Mouse (Mus musculus): ENCODE results near the gene Ptov1. TPM values are rescaled to one million over a fixed set of nuclear protein-coding genes. Genes with fewer than 3 reads are reported as not detected.
A peak's percentile ranks its signal among the peaks of the same experiment; 100 is the strongest.

Gene Ptov1
- polyA plus RNA-seq, 1 experiment, result 90.1 TPM

GRCm38 (mm10) chr7:44862434-44862833 lies 7.2 kb downstream of the Ptov1 start:
- Histone ChIP-seq H3K4me3 (ENCODE audit: insufficient read depth, low read length) (no peak overlapping the region), H3K27ac (ENCODE audit: insufficient read depth, low read depth, low read length) (no peak overlapping the region), H3K4me1 (ENCODE audit: control insufficient read depth, insufficient read depth, low read length) (peaks cover 31% of the 10 kb centered on the region)
- no peak for TF ChIP-seq POLR2A (IDR thresholded peaks at IDR 0.05; ENCODE audit: borderline replicate concordance, low read depth, low read length)
- TF ChIP-seq CTCF (IDR thresholded peaks at IDR 0.05; ENCODE audit: low read depth, low read length), result no peak

DNA sequence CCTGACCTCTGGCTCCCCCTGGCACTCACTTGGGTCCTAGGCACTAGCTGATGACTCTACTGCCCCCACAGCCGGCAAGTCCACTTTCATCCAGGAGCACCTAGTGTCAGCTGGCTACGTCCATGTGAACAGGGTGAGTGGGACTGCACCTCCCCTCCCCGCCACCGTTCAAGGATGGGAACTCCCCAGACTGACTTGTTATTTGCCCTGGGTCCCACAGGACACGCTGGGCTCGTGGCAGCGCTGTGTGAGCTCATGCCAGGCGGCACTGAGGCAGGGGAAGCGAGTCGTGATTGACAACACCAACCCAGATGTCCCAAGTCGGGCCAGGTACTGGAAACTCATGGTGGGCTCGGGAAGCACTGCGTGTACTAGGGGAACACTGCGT lies 8.2 kb downstream of the Ptov1 start:
- Histone ChIP-seq H3K4me3 (ENCODE audit: insufficient read depth, low read length) (no peak overlapping the region), H3K4me1 (ENCODE audit: control insufficient read depth, insufficient read depth, low read length) (peaks cover 22% of the 10 kb centered on the region), H3K27ac (ENCODE audit: insufficient read depth, low read depth, low read length) (no peak overlapping the region)
- no peak for TF ChIP-seq POLR2A (IDR thresholded peaks at IDR 0.05; ENCODE audit: borderline replicate concordance, low read depth, low read length)

GRCm38 (mm10) chr7:44860576-44861428 lies 8.8 kb downstream of the Ptov1 start:
- TF ChIP-seq POLR2A (IDR thresholded peaks at IDR 0.05; ENCODE audit: borderline replicate concordance, low read depth, low read length), result no peak
- TF ChIP-seq CTCF (IDR thresholded peaks at IDR 0.05; ENCODE audit: low read depth, low read length), result peak; percentile 70
- no peak overlapping the region for H3K27ac ChIP-seq (ENCODE audit: insufficient read depth, low read depth, low read length)
- H3K4me1 ChIP-seq (ENCODE audit: control insufficient read depth, insufficient read depth, low read length), result peaks cover 19% of the 10 kb centered on the region
- no peak overlapping the region for H3K4me3 ChIP-seq (ENCODE audit: insufficient read depth, low read length)

- Histone ChIP-seq H3K27ac (ENCODE audit: insufficient read depth, low read depth, low read length) (no peak overlapping the region), H3K4me3 (ENCODE audit: insufficient read depth, low read length) (no peak overlapping the region), H3K4me1 (ENCODE audit: control insufficient read depth, insufficient read depth, low read length) (peaks cover 19% of the 10 kb centered on the region)
- TF ChIP-seq POLR2A (IDR thresholded peaks at IDR 0.05; ENCODE audit: borderline replicate concordance, low read depth, low read length), result no peak
- TF ChIP-seq CTCF (IDR thresholded peaks at IDR 0.05; ENCODE audit: low read depth, low read length), result no peak
These were observed 9.7 kb downstream of the Ptov1 start for GRCm38 (mm10) chr7:44859896-44860295.

- Histone ChIP-seq H3K4me3 (ENCODE audit: insufficient read depth, low read length) (peak overlapping the region; percentile 96), H3K4me1 (ENCODE audit: control insufficient read depth, insufficient read depth, low read length) (peaks cover 29% of the 10 kb centered on the region), H3K27ac (ENCODE audit: insufficient read depth, low read depth, low read length) (no peak overlapping the region)
- TF ChIP-seq POLR2A (IDR thresholded peaks at IDR 0.05; ENCODE audit: borderline replicate concordance, low read depth, low read length), result no peak
- TF ChIP-seq CTCF (IDR thresholded peaks at IDR 0.05; ENCODE audit: low read depth, low read length), result no peak
These were observed 11.7 kb downstream of the Ptov1 start for GRCm38 (mm10) chr7:44857905-44858304.

DNA sequence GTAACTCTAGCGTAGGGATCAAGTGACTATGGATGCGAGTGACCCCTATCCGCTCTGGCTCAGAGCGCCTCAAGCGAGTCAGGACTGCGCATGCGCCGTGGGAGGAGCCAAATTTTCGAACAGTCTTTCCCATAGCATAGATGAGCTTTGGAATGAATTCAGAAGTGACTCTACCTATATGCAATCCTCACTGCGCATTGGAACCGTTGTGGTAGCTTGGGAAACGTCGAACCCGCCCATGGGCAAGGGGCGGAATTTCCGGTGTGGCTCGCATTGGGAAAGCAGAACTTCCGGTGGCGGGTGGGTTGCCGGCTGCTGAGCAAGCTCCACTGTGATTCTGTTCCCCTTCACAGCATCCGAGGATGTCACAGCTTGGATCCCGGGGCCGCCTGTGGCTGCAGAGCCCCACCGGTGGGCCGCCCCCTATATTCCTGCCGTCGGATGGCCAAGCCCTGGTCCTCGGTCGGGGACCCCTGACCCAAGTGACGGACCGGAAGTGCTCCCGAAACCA lies 12.5 kb downstream of the Ptov1 start, which contains the start of gene Pnkp:
Gene Pnkp (plus strand): TSS at position 98 of the 511 bp plus-strand sequence.
- Histone ChIP-seq H3K27ac (ENCODE audit: insufficient read depth, low read depth, low read length) (peak within 1 kb of the TSS; percentile 92), H3K4me1 (ENCODE audit: control insufficient read depth, insufficient read depth, low read length) (peaks cover 29% of the 10 kb centered on the region), H3K4me3 (ENCODE audit: insufficient read depth, low read length) (peak within 1 kb of the TSS; percentile 96)
- TF ChIP-seq CTCF (IDR thresholded peaks at IDR 0.05; ENCODE audit: low read depth, low read length) (no peak), POLR2A (IDR thresholded peaks at IDR 0.05; ENCODE audit: borderline replicate concordance, low read depth, low read length) (no peak)

GRCm38 (mm10) chr7:44856265-44856916 lies 13.2 kb downstream of the Ptov1 start:
- H3K4me3 ChIP-seq (ENCODE audit: insufficient read depth, low read length), result peak overlapping the region; percentile 96
- H3K27ac ChIP-seq (ENCODE audit: insufficient read depth, low read depth, low read length), result peak overlapping the region; percentile 92
- H3K4me1 ChIP-seq (ENCODE audit: control insufficient read depth, insufficient read depth, low read length), result peaks cover 32% of the 10 kb centered on the region
- no peak for TF ChIP-seq CTCF (IDR thresholded peaks at IDR 0.05; ENCODE audit: low read depth, low read length)
- TF ChIP-seq POLR2A (IDR thresholded peaks at IDR 0.05; ENCODE audit: borderline replicate concordance, low read depth, low read length), result no peak

DNA sequence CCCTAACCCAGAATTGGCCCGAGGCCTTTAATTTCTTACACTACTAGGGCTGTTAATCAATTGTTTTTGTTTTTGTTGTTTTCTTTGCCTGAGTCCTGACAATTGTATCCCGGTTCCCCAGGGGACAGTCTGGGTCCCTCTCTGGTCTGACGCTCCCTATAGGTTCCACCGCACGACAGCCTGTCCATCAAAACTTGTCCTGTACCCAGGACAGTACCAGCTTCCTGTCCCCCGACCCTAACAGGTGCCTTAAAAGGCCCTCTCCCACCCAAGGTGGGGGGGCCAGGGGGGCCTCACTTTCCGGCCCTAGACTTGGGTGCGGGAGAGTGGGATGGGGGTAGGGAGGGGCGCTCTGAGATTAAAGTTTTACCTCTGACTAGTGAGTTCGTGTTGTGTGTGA lies 14.6 kb downstream of the Ptov1 start:
- H3K4me3 ChIP-seq (ENCODE audit: insufficient read depth, low read length), result peak overlapping the region; percentile 57
- H3K4me1 ChIP-seq (ENCODE audit: control insufficient read depth, insufficient read depth, low read length), result peaks cover 35% of the 10 kb centered on the region
- TF ChIP-seq CTCF (IDR thresholded peaks at IDR 0.05; ENCODE audit: low read depth, low read length) (0 out of 2 replicates have a peak, but pooled peaks have one; percentile 17), POLR2A (IDR thresholded peaks at IDR 0.05; ENCODE audit: borderline replicate concordance, low read depth, low read length) (no peak)
- H3K27ac ChIP-seq (ENCODE audit: insufficient read depth, low read depth, low read length), result peak overlapping the region; percentile 92

DNA sequence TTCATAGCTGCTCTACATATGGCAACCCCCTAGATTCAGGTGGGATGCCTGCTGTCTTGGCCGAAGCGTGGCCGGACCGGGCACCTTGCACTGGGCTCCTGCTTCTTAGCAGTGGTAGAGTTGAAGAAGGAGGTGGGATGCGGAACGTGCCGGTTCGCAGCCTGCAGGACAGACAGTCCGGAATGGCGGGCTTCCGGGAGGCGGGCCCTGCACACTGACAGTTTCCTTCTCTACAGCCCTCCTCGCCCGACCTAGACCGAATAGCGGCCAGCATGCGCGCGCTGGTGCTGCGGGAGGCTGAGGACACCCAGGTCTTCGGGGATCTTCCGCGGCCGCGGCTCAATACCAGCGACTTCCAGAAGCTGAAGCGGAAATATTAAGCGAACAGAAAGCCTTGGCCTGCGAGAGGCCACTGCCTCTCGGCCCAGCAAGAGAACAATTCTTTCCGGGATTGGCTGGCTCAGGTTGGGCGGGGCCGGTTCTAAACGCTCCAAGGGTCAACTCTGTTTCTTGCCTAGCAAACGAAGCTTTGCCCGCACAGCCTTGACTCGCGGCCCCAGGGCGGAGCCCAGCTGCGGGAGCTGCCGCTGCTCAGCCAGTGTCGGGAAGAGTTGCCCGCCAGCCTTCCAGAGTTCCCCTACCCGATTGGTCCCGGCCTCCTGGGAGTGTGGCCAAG lies 15.1 kb downstream of the Ptov1 start:
- peaks cover 35% of the 10 kb centered on the region for H3K4me1 ChIP-seq (ENCODE audit: control insufficient read depth, insufficient read depth, low read length)
- peak overlapping the region; percentile 92 for H3K27ac ChIP-seq (ENCODE audit: insufficient read depth, low read depth, low read length)
- no peak for TF ChIP-seq POLR2A (IDR thresholded peaks at IDR 0.05; ENCODE audit: borderline replicate concordance, low read depth, low read length)
- TF ChIP-seq CTCF (IDR thresholded peaks at IDR 0.05; ENCODE audit: low read depth, low read length), result no peak
- peak overlapping the region; percentile 57 for H3K4me3 ChIP-seq (ENCODE audit: insufficient read depth, low read length)

All from bone marrow macrophage, adult 2 months (primary cell).